Mouse (Mus musculus) cortical plate, adult 2 months (tissue): ENCODE data around the gene Suv39h2.

ENCODE experiments used
- CTCF ChIP-seq: fragments of 200-500 bp; IDR thresholded peaks from 2 replicates; pipeline ENCODE4 v1.5.1; 2011; ENCODE audit warnings: mild to moderate bottlenecking, control low read depth, low read length; ENCODE audit not compliant: insufficient read depth; ENCODE audit errors: extremely low read depth
- POLR2A ChIP-seq: fragments of 200-500 bp; IDR thresholded peaks from 2 replicates; pipeline ENCODE4 v1.6.1; 2011; ENCODE audit warnings: mild to moderate bottlenecking, low read length, control low read depth; ENCODE audit not compliant: insufficient read depth; ENCODE audit errors: extremely low read depth

DNA sequence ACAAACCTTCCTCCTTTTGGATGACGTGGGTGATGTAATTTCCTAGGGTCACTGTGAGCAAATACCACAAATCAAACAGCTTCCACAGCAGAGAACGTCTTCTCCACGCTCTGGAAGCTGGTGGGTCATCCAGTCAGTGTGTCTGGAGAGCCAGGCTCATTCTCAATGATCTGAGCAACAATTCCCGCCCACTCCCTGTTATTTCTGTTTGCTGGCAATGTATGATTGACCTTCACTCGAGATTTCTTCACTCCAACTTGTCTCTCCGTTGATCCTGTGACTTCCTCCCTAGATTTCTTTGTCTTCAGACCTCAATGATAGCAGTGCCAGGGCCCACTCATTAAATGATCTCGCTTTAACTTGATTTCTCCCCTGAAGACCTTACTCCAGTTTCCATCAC, 67.1 kb downstream of the Suv39h2 start:
- TF ChIP-seq POLR2A = no peak
- no peak for TF ChIP-seq CTCF
